Mouse (Mus musculus): Measurements from ENCODE around the gene Praf2. TPM values are rescaled to one million over a fixed set of nuclear protein-coding genes. Genes with fewer than 3 reads are reported as not detected.

Gene Praf2
- polyA plus RNA-seq, 1 experiment from 2014 or later: 40.8 TPM

DNA sequence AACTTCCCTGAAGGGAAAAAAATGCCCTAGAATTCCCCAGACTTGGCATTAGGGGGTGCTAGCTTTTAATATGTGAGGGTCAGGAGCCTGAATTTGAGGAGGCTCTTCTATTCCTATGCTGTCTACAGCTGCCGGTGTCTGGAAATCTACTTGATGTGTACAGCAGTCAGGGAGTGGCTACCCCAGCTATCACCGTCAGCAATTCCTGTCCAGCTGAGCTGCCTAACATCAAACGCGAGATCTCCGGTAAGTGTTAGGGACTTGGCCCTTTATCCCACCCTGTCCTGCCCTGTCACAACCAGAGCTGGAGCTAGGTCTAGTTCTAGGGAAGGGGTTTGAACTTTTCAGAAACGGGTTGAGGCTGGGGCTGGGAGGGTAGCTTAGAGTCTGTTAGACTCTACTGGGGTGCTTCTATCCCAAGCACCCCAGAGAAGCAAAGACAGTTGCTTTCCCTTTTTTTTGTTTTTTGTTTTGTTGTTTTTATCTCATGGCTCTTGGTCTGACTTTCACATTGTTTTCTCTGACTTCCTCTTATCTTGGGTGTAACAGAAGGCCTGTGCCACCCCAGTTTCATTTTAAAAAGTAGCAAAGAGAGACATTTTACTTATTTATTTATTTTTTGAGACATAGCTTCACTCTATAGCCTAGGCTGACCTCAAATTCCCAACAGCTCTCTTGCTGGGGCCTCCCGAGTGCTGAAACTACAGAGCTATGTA, 41.2 kb downstream of the Praf2 start:
- Histone ChIP-seq H3K4me1 (ENCODE audit: control insufficient read depth in 2 of 2, insufficient read depth in 2 of 2, low read length in 2 of 2) (peaks cover 2 to 17% of the 10 kb centered on the region in 2 experiments; a peak in 3 of 4 replicates), H3K9me3 (ENCODE audit: control insufficient read depth, low read length) (no peaks in the 10 kb centered on the region), H3K27ac (replicated peaks in 1 of 2; ENCODE audit: control insufficient read depth in 1 of 2, insufficient read depth in 1 of 2, low read depth in 2 of 2, low read length in 2 of 2) (no peak overlapping the region), H3K4me2 (ENCODE audit: low read length) (no peak overlapping the region), H3K4me3 (ENCODE audit: control insufficient read depth in 1 of 2, insufficient read depth in 1 of 2, low read depth in 1 of 2, low read length in 2 of 2) (no peak overlapping the region), H3K27me3 (ENCODE audit: control insufficient read depth, insufficient read depth, low read length) (no peaks in the 10 kb centered on the region), H3K9ac (ENCODE audit: low read length) (no peak overlapping the region), H3K36me3 (ENCODE audit: control insufficient read depth, insufficient read depth, low read length) (peaks cover 72% of the 10 kb centered on the region)
- 77% methylated on average over 7 of the region's 7 CpGs for WGBS
- ATAC-seq (ENCODE audit: insufficient number of reproducible peaks, insufficient read depth, low FRiP score, low read depth): no peak

DNA sequence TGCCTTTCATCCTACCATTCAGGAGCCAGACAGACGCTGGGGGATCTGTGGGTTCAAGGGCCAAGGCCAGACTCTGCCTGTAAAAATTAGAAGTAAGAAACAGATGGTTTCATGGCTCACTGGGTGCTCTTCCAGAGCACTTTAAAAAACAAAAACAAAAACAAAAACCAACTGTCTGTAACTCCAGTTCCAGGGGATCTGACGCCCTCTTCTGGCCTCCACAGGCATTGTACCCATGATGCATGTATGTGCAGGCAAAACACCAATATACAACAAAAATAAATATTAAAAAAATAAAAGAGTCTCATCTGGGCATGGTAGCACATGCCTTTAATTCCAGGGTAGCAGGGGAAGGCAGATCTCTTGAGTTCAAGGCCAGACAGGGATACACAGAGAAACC, 44.5 kb downstream of the Praf2 start:
- WGBS: 49% methylated on average over 2 of the region's 2 CpGs
- H3K4me3 ChIP-seq (ENCODE audit: control insufficient read depth in 1 of 2, insufficient read depth in 1 of 2, low read depth in 1 of 2, low read length in 2 of 2): no peak overlapping the region
- peaks cover 58% of the 10 kb centered on the region for H3K36me3 ChIP-seq (ENCODE audit: control insufficient read depth, insufficient read depth, low read length)
- H3K27me3 ChIP-seq (ENCODE audit: control insufficient read depth, insufficient read depth, low read length): no peaks in the 10 kb centered on the region
- H3K9ac ChIP-seq (ENCODE audit: low read length): no peak overlapping the region
- no peak for ATAC-seq (ENCODE audit: insufficient number of reproducible peaks, insufficient read depth, low FRiP score, low read depth)
- no peaks in the 10 kb centered on the region for H3K4me1 ChIP-seq (ENCODE audit: control insufficient read depth in 2 of 2, insufficient read depth in 2 of 2, low read length in 2 of 2)
- H3K27ac ChIP-seq (replicated peaks in 1 of 2; ENCODE audit: control insufficient read depth in 1 of 2, insufficient read depth in 1 of 2, low read depth in 2 of 2, low read length in 2 of 2): no peak overlapping the region
- no peak overlapping the region for H3K4me2 ChIP-seq (ENCODE audit: low read length)
- H3K9me3 ChIP-seq (ENCODE audit: control insufficient read depth, low read length): no peaks in the 10 kb centered on the region

GRCm38 (mm10) chrX:7775501-7776205, 47.4 kb downstream of the Praf2 start:
- no peaks in the 10 kb centered on the region for H3K4me1 ChIP-seq (ENCODE audit: control insufficient read depth in 2 of 2, insufficient read depth in 2 of 2, low read length in 2 of 2)
- H3K27ac ChIP-seq (replicated peaks in 1 of 2; ENCODE audit: control insufficient read depth in 1 of 2, insufficient read depth in 1 of 2, low read depth in 2 of 2, low read length in 2 of 2): no peak overlapping the region
- no peak overlapping the region for H3K4me3 ChIP-seq (ENCODE audit: control insufficient read depth in 1 of 2, insufficient read depth in 1 of 2, low read depth in 1 of 2, low read length in 2 of 2)
- H3K9ac ChIP-seq (ENCODE audit: low read length): no peak overlapping the region
- no peak overlapping the region for H3K4me2 ChIP-seq (ENCODE audit: low read length)
- H3K36me3 ChIP-seq (ENCODE audit: control insufficient read depth, insufficient read depth, low read length): peaks cover 35% of the 10 kb centered on the region
- ATAC-seq (ENCODE audit: insufficient number of reproducible peaks, insufficient read depth, low FRiP score, low read depth): no peak
- 66% methylated on average over 9 of the region's 9 CpGs for WGBS
- no peaks in the 10 kb centered on the region for H3K27me3 ChIP-seq (ENCODE audit: control insufficient read depth, insufficient read depth, low read length)
- no peaks in the 10 kb centered on the region for H3K9me3 ChIP-seq (ENCODE audit: control insufficient read depth, low read length)

DNA sequence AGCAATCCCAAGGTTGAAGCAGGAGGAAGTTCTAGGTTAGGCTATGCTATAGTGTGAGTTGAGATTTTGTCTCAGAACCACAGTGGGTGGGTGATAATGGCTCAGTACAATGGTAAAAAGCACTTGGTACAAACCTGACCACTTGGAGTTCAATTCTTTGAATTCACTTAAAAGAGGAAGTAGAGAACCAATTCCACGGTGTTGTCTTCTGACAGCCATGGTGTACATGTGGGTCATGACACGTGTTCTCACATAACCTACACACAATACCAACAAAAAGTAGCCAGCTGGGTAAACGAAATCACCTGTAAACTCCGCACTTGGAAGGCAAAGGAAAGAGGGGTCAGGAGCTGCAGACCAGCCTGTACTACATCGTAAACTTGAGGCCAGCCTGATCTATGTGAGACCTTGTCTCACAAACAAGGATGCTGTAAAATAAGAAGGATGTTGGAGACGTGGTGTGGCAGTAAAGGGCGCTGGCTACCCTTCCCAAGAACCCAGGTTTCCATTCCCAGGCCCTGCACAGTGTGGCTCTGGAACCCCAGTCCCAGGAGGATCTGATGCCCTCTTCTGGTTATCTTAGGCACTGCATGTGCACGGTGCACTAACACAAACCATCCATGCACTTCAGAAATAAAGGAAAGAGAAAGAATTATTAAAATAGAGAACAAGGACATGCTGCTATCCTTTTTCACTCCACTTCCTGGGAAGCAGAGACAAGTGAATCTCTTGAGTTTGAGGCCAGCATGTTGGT, 48.3 kb downstream of the Praf2 start:
- Histone ChIP-seq H3K4me3 (ENCODE audit: control insufficient read depth in 1 of 2, insufficient read depth in 1 of 2, low read depth in 1 of 2, low read length in 2 of 2) (no peak overlapping the region), H3K9ac (ENCODE audit: low read length) (no peak overlapping the region), H3K4me2 (ENCODE audit: low read length) (no peak overlapping the region), H3K4me1 (ENCODE audit: control insufficient read depth in 2 of 2, insufficient read depth in 2 of 2, low read length in 2 of 2) (no peaks in the 10 kb centered on the region), H3K27ac (replicated peaks in 1 of 2; ENCODE audit: control insufficient read depth in 1 of 2, insufficient read depth in 1 of 2, low read depth in 2 of 2, low read length in 2 of 2) (no peak overlapping the region), H3K9me3 (ENCODE audit: control insufficient read depth, low read length) (no peaks in the 10 kb centered on the region), H3K36me3 (ENCODE audit: control insufficient read depth, insufficient read depth, low read length) (peaks cover 26% of the 10 kb centered on the region), H3K27me3 (ENCODE audit: control insufficient read depth, insufficient read depth, low read length) (no peaks in the 10 kb centered on the region)
- 41% methylated on average over 8 of the region's 8 CpGs for WGBS
- ATAC-seq (ENCODE audit: insufficient number of reproducible peaks, insufficient read depth, low FRiP score, low read depth): no peak

- no peak overlapping the region for H3K4me3 ChIP-seq (ENCODE audit: control insufficient read depth in 1 of 2, insufficient read depth in 1 of 2, low read depth in 1 of 2, low read length in 2 of 2)
- 59% methylated on average over 7 of the region's 7 CpGs for WGBS
- H3K4me2 ChIP-seq (ENCODE audit: low read length): no peak overlapping the region
- H3K36me3 ChIP-seq (ENCODE audit: control insufficient read depth, insufficient read depth, low read length): peaks cover 10% of the 10 kb centered on the region
- no peaks in the 10 kb centered on the region for H3K4me1 ChIP-seq (ENCODE audit: control insufficient read depth in 2 of 2, insufficient read depth in 2 of 2, low read length in 2 of 2)
- H3K27ac ChIP-seq (replicated peaks in 1 of 2; ENCODE audit: control insufficient read depth in 1 of 2, insufficient read depth in 1 of 2, low read depth in 2 of 2, low read length in 2 of 2): no peak overlapping the region
- H3K27me3 ChIP-seq (ENCODE audit: control insufficient read depth, insufficient read depth, low read length): no peaks in the 10 kb centered on the region
- no peaks in the 10 kb centered on the region for H3K9me3 ChIP-seq (ENCODE audit: control insufficient read depth, low read length)
- no peak for ATAC-seq (ENCODE audit: insufficient number of reproducible peaks, insufficient read depth, low FRiP score, low read depth)
- no peak overlapping the region for H3K9ac ChIP-seq (ENCODE audit: low read length)
Measured at GRCm38 (mm10) chrX:7778450-7779244, 50.4 kb downstream of the Praf2 start.

GRCm38 (mm10) chrX:7779294-7779693, 51.1 kb downstream of the Praf2 start:
- H3K36me3 ChIP-seq (ENCODE audit: control insufficient read depth, insufficient read depth, low read length): peaks cover 3% of the 10 kb centered on the region
- no peak overlapping the region for H3K27ac ChIP-seq (replicated peaks in 1 of 2; ENCODE audit: control insufficient read depth in 1 of 2, insufficient read depth in 1 of 2, low read depth in 2 of 2, low read length in 2 of 2)
- H3K9me3 ChIP-seq (ENCODE audit: control insufficient read depth, low read length): no peaks in the 10 kb centered on the region
- ATAC-seq (ENCODE audit: insufficient number of reproducible peaks, insufficient read depth, low FRiP score, low read depth): no peak
- no peak overlapping the region for H3K4me2 ChIP-seq (ENCODE audit: low read length)
- H3K4me1 ChIP-seq (ENCODE audit: control insufficient read depth in 2 of 2, insufficient read depth in 2 of 2, low read length in 2 of 2): no peaks in the 10 kb centered on the region
- no peak overlapping the region for H3K4me3 ChIP-seq (ENCODE audit: control insufficient read depth in 1 of 2, insufficient read depth in 1 of 2, low read depth in 1 of 2, low read length in 2 of 2)
- WGBS: 15% methylated on average over 3 of the region's 3 CpGs
- no peak overlapping the region for H3K9ac ChIP-seq (ENCODE audit: low read length)
- H3K27me3 ChIP-seq (ENCODE audit: control insufficient read depth, insufficient read depth, low read length): no peaks in the 10 kb centered on the region
